Mouse (Mus musculus) brown adipose tissue, adult 24 weeks (tissue): Measurements from ENCODE around the gene Ano6. TPM values are rescaled to one million over a fixed set of nuclear protein-coding genes. Genes with fewer than 3 reads are reported as not detected.

Experiments
- H3K27ac ChIP-seq: fragments of 200-500 bp; replicated peaks from 2 replicates; pipeline ENCODE4 v1.5.1; 2012; ENCODE audit warnings: low read depth, mild to moderate bottlenecking, low read length
- H3K4me1 ChIP-seq: fragments of 200-500 bp; 2 replicates; pipeline ENCODE4 v1.6.1; 2012; ENCODE audit warnings: low read length, mixed read lengths; ENCODE audit not compliant: control insufficient read depth, insufficient read depth, insufficient read length
- H3K4me3 ChIP-seq: fragments of 200-500 bp; 2 replicates; pipeline ENCODE4 v1.5.1; 2012; ENCODE audit warnings: low read depth, mild to moderate bottlenecking, low read length, moderate library complexity; ENCODE audit not compliant: insufficient read depth
- polyA plus RNA-seq: library from polyadenylated mRNA; stranded (reverse); fragments of >200 nt; gene quantifications from 2 replicates; pipeline ENCODE4 v1.2.4, GENCODE M21; 2012; ENCODE audit not compliant: missing spikeins, insufficient read depth, insufficient read length

The Ano6 gene
- polyA plus RNA-seq, 1 experiment, result 21.1 TPM

DNA sequence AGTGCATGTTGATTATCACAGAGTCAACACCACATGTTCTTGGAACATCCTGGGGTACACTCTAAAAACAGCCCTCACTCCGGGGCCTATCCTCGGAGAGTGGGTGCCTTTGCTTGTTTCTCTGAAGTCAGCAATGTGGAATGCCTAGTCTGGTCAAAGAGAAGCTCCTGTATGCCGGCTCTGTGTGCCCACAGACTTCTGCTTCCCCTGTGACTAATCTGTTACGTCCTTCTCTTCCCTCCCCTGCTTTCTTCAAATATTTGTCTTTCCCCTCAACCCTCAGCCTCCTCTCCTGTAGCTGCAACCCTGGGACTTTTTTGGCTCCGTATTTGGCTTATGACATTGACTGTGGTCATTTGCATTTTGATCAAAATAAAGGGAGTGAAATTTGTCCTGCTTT lies 96.7 kb downstream of the Ano6 start:
- Histone ChIP-seq H3K4me1 (peaks cover 33% of the 10 kb centered on the region), H3K4me3 (no peak overlapping the region), H3K27ac (peak overlapping the region; percentile 52)

GRCm38 (mm10) chr15:95888556-95888955 lies 97.9 kb downstream of the Ano6 start:
- H3K4me1 ChIP-seq, result peaks cover 26% of the 10 kb centered on the region
- no peak overlapping the region for H3K27ac ChIP-seq
- H3K4me3 ChIP-seq, result no peak overlapping the region

GRCm38 (mm10) chr15:95890368-95890767 lies 99.7 kb downstream of the Ano6 start:
- H3K27ac ChIP-seq, result no peak overlapping the region
- H3K4me3 ChIP-seq, result no peak overlapping the region
- peaks cover 17% of the 10 kb centered on the region for H3K4me1 ChIP-seq

- Histone ChIP-seq H3K27ac (no peak overlapping the region), H3K4me3 (no peak overlapping the region), H3K4me1 (peaks cover 6% of the 10 kb centered on the region; the same call in 1 of the 2 replicates)
Observed at GRCm38 (mm10) chr15:95892171-95892570, 101.5 kb downstream of the Ano6 start.

- Histone ChIP-seq H3K27ac (no peak overlapping the region), H3K4me3 (no peak overlapping the region), H3K4me1 (0 out of 2 replicates have a peak, but pooled peaks cover 2% of the 10 kb centered on the region)
Observed at GRCm38 (mm10) chr15:95892929-95893328, 102.3 kb downstream of the Ano6 start.

GRCm38 (mm10) chr15:95895699-95896098 lies 105.1 kb downstream of the Ano6 start:
- H3K4me3 ChIP-seq, result no peak overlapping the region
- no peak overlapping the region for H3K27ac ChIP-seq
- no peaks in the 10 kb centered on the region for H3K4me1 ChIP-seq

GRCm38 (mm10) chr15:95897653-95898052 lies 107.0 kb downstream of the Ano6 start:
- Histone ChIP-seq H3K4me1 (peaks cover 6% of the 10 kb centered on the region), H3K27ac (no peak overlapping the region), H3K4me3 (no peak overlapping the region)

DNA sequence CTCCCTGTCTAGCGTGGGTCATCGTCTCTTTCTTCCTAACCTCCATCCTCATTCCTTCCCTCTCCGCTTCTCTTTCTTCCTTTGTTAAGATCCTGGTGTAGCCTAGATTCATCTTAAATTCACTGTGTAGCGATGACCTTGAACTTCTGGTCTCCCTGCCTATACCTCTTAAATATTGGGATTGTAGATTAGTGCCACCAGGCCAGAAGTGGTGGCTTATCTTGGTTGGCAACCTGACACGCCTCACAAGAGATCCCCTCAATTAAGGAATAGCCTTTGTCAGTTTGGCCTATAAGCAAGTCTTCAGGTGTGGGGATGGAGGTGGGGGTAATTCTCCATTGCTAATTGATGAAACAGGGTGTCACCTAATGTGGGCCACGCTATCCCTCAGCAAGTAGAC lies 107.8 kb downstream of the Ano6 start:
- Histone ChIP-seq H3K4me3 (no peak overlapping the region), H3K27ac (no peak overlapping the region), H3K4me1 (peaks cover 8% of the 10 kb centered on the region)

DNA sequence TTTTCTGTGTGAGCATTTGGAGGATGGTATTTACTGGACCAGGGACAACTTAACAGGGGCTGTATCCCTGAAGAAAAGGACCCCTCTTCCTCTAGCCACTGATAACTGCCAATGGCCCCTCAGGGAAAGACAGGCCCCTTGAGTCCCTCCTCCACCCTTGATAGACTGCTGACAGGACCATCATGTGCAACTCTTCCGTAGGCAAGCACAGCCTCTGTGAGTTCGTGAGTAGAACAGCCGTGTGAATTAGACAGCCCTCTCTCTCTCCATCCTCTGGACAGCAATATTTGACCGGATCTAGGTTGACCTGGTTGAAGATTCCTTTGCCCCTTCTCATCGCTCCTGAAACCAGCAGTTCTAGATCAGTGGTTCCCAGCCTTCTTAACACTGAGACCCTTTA lies 111.8 kb downstream of the Ano6 start:
- peaks cover 16% of the 10 kb centered on the region for H3K4me1 ChIP-seq
- H3K4me3 ChIP-seq, result no peak overlapping the region
- H3K27ac ChIP-seq, result peak overlapping the region; percentile 34

DNA sequence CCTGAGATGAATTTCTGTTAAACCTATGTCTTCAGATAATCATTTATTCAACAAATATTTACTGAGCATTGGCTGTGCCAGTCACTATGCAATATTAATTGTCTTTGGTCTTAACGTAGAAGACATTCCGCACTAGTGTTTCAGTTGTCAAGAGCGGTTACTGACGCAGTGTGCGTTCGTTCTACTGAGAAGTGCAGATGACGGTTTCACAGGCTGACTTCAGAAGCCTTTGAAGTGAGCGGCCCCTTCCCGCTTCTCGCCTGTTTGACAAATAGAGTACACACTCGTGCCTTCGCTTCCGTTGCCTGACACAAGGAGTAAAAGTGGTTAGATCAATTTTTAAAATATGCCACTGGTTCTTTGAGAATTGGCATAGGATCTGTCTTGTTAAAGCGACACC lies 113.6 kb downstream of the Ano6 start:
- no peak overlapping the region for H3K27ac ChIP-seq
- H3K4me3 ChIP-seq, result no peak overlapping the region
- peaks cover 21% of the 10 kb centered on the region for H3K4me1 ChIP-seq

- Histone ChIP-seq H3K4me3 (no peak overlapping the region), H3K4me1 (peaks cover 21% of the 10 kb centered on the region), H3K27ac (peak overlapping the region; percentile 67)
Observed at GRCm38 (mm10) chr15:95906017-95906749, 115.5 kb downstream of the Ano6 start.

DNA sequence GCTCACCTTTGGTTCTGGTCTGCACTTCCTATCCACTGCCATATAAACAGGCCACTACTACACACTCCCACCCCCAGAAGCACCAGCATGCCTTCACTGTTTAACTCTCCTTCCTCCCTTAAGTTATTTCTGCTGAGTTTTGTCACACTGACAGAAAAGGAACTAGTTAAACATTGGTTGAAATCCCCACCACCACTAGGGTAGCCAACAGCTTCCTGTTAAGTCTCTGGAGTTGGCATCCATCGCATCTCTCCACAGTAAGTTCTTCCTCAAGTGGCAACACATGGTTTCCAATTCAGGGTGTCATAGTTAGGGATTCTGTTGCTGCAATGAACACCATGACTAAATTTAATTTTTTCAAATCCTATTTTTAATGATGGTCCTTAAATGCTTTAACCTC lies 116.2 kb downstream of the Ano6 start:
- H3K4me1 ChIP-seq, result peaks cover 21% of the 10 kb centered on the region
- no peak overlapping the region for H3K4me3 ChIP-seq
- peak overlapping the region; percentile 67 for H3K27ac ChIP-seq

- no peak overlapping the region for H3K4me3 ChIP-seq
- peak overlapping the region; percentile 67; the same call in 1 of the 2 replicates for H3K27ac ChIP-seq
- H3K4me1 ChIP-seq, result peaks cover 18% of the 10 kb centered on the region
Observed at GRCm38 (mm10) chr15:95907337-95907736, 116.7 kb downstream of the Ano6 start.

DNA sequence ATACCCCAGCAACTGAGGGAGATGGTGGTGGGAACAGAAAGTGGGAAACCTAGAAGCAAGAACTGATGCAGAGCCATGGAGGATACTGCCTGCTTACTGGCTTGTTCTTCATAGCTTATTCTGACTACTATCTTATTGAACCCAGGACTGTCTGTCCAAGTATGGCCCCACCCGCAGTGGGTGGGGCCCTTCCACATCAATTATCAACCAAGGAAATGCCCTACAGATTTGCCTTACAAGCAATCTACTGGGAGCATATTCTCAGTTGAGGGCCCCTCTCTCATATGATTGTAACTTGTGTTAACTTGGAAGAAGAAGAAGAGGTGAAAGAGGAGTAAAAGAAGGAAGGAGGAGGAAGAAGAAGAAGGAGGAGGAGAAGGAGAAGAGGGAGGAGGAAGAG lies 117.3 kb downstream of the Ano6 start:
- Histone ChIP-seq H3K27ac (no peak overlapping the region), H3K4me1 (peaks cover 13% of the 10 kb centered on the region)

GRCm38 (mm10) chr15:95910099-95910780 lies 119.6 kb downstream of the Ano6 start:
- Histone ChIP-seq H3K4me1 (peaks cover 13% of the 10 kb centered on the region), H3K4me3 (no peak overlapping the region), H3K27ac (no peak overlapping the region)

More for the DNA sequence above, 117.3 kb downstream of the Ano6 start:
- no peak overlapping the region for H3K4me3 ChIP-seq

- Histone ChIP-seq H3K27ac (no peak overlapping the region), H3K4me1 (0 out of 2 replicates have a peak, but pooled peaks cover 3% of the 10 kb centered on the region)
Observed at GRCm38 (mm10) chr15:95914963-95915362, 124.3 kb downstream of the Ano6 start.

More at GRCm38 (mm10) chr15:95914963-95915362, 124.3 kb downstream of the Ano6 start:
- no peak overlapping the region for H3K4me3 ChIP-seq
